Mouse (Mus musculus) liver, adult (tissue): Measurements from ENCODE around the gene Olfml3.

ENCODE experiments used
- GATA4 ChIP-seq: IDR thresholded peaks from 2 replicates; pipeline ENCODE4 v1.6.1; 2014; ENCODE audit warnings: mild to moderate bottlenecking, low read length; ENCODE audit not compliant: insufficient replicate concordance

Gene Olfml3

DNA sequence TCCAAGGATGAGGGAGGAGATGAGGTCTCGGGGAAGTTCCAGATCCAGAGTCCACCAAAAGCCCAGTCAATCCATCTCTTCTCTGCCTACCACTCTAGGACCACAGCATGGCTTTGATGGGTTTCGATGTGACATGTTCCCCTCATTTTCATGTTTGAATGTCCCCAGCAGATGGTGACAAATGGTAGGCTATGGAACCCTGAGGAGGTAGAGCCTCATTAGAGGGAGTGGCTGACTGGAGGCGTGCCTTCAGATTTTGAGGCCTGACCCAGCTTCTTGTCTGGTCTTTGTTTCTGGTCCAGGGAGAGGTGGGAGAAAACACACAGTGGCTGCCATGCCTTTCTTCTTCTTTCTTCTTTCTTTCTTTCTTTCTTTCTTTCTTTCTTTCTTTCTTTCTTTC, 47.3 kb downstream of the Olfml3 start:
- TF ChIP-seq GATA4, result no peak

GRCm38 (mm10) chr3:103689043-103689442, 48.8 kb downstream of the Olfml3 start:
- no peak for TF ChIP-seq GATA4

DNA sequence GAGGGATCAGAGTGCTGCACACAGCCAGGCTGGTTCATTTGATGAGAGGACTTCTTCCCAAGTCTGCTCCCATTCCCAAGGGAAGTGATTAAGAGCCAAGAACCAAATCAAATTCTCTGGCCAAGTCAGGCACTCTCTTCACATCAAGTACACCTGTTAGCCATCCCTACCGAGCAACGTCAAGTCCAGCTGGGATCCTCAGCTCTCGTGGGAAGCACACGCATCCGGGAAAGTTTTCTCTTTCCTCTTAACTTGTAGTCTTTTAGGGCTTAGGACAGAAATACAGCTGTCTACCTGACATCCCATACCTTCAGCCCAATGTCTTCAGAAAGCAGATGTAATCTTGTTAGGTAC, 53.9 kb downstream of the Olfml3 start:
- TF ChIP-seq GATA4, result no peak

DNA sequence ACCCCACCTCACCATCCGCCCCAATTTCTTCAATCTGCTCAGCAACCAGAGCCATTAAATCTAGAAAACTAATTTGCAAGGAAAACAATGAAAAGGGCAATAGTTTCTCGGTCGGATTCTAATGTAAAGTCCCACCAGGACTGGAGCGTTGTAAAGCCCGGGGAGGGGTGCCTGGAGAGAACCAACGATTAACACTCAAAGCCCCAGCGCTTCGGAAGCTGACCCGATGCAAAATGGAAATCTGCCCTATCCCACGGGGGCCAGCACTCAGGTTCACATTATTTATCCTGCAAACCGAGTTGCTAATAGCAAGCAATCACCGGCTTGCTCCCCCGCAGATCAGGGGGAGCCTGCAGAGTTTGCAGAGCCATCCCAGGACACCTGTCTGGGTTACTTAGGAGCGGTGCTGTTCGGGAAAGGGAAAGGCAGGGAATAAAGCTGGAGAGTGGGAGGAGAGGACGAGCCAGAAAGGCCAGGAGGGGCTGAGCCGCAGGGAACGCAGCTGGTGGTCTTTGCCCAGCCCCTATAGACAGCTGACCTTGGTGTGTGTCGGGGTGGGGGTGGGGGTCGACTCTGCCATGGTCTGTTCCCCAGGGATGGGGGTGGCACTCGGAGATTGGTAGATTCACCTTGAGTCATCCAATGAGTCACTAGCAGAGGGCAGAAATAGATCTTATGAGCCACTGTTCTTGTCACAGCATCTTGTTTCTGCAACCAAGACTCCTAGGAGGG, 54.4 kb downstream of the Olfml3 start:
- no peak for TF ChIP-seq GATA4

GRCm38 (mm10) chr3:103682473-103682872, 55.3 kb downstream of the Olfml3 start:
- TF ChIP-seq GATA4, result no peak

GRCm38 (mm10) chr3:103678811-103679210, 59.0 kb downstream of the Olfml3 start:
- no peak for TF ChIP-seq GATA4

GRCm38 (mm10) chr3:103672716-103673115, 65.1 kb downstream of the Olfml3 start:
- no peak for TF ChIP-seq GATA4
